Mouse (Mus musculus) heart, postnatal 36 days (tissue): Measurements from ENCODE around the gene Yod1. TPM values are rescaled to one million over a fixed set of nuclear protein-coding genes. Genes with fewer than 3 reads are reported as not detected.

Experiments
- DNase-seq, 2 experiments: peaks; one replicate each; pipeline ENCODE4 v3.0.0; 2021 to 2022
- intact Hi-C: fragments of 180-260 bp; cut with DNase I; formaldehyde crosslinking; loops from one replicate; pipeline ENCODE4 v1.15.1; 2025
- total RNA-seq, 2 experiments: library from RNA; stranded (reverse); gene quantifications; 2 replicates each; pipeline ENCODE4 v1.2.3; 2021

Gene Yod1
- total RNA-seq, 2 experiments from 2014 or later, result 3.8 to 5.0 TPM

DNA sequence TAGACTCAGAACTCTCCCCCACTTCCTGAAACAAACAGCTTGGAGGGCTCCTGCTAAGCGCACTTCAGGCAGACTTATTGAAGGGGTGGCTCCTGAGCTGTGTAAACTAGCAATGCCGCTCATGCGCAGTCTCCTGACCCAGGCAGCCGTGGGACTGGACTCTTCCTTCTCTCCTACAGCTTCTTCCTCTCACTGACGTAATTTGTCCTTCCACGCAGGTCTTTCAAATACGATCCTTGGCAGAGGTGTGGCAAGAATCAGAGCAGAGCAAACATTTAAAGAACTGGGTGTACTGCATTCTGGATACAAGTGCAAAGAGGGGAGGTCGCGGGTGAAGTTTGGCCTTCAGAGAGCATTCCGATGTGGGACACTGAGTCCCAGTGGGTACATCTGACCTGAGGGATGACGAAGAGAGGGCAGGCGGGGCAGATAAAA lies 46.9 kb downstream of the Yod1 start:
- intact Hi-C loops, result no loop called here
- DNase-seq, result no peak

- DNase-seq, result no peak
- intact Hi-C loops, result no loop called here
Observed at GRCm38 (mm10) chr1:130767066-130767465, 49.9 kb downstream of the Yod1 start.

- intact Hi-C loops, result no loop called here
- no peak for DNase-seq
Observed at GRCm38 (mm10) chr1:130769925-130770324, 52.8 kb downstream of the Yod1 start.

DNA sequence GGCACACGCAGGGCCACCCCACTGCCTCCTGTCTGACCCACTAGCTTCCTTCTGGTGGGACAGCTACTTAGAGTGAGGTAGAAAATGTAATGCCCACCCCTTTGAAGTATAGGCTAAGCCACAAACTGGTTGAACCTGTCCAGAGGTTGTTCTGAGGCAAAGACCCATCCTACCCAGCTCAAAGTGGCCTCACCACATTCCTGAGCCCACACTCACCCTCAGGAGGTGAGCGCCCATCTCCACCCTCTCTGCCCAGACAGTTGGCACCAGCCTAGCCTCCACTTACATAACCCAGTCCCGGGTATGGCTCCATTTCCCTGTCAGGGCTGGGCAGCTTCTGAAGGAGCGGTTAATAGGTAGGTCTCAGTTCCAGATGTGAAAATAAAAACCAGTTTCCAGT lies 53.4 kb downstream of the Yod1 start:
- intact Hi-C loops, result no loop called here
- no peak for DNase-seq

DNA sequence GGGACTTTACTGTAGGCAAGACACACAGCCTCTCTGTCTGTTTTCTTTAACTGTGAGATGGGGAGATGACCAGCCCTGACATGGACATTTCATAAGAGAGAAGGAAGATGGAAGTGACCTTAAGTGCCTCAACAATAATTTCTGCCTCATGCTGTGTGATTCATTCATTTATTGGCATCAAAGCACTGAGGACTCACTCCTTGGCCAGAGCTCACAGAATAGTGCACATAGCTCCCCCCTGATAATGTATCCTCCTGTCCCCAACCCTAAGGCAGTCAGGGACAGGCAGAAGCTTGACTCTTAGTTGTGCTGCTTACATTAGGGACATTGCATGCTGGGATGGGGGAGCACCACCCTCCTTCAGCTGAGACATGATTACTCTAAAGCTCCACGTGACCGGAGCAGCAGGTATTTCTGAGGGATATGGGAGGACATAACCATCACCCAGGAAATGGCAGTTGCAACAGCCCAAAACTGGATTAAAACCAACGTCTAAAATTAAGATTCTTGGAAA lies 53.9 kb downstream of the Yod1 start:
- DNase-seq, result no peak
- intact Hi-C loops, result no loop called here

Other genes with a start within 250 kb of the Yod1 start
- not detected for gene Zp3r, start 87.7 kb upstream of the Yod1 start, total RNA-seq
- not detected for gene C4bp, start 55.7 kb upstream of the Yod1 start, total RNA-seq
- gene Gm29427, start 1.5 kb upstream of the Yod1 start, total RNA-seq, result under 1 TPM in 1 of 2 experiments, not detected in 1; 0.43 TPM
- gene Pfkfb2, start 11.9 kb downstream of the Yod1 start, total RNA-seq, result 10 to 100 TPM; 63.8 to 76.3 TPM
- under 1 TPM; 0.72 to 0.81 TPM for gene AA986860, start 14.6 kb downstream of the Yod1 start, total RNA-seq
- gene Fcamr, start 83.6 kb downstream of the Yod1 start, total RNA-seq, result under 1 TPM; 0.31 to 0.38 TPM
- gene Pigr, start 109.4 kb downstream of the Yod1 start, total RNA-seq, result not detected
- 1 to 10 TPM in 1 of 2 experiments, under 1 TPM in 1; 0.72 to 1.3 TPM for gene Fcmr, start 148.3 kb downstream of the Yod1 start, total RNA-seq
- gene Il24, start 170.1 kb downstream of the Yod1 start, total RNA-seq, result not detected
- not detected for gene Il20, start 194.1 kb downstream of the Yod1 start, total RNA-seq
- not detected for gene Il19, start 222.8 kb downstream of the Yod1 start, total RNA-seq